Comparison of ENCODE assay signal across 7 mouse cellular contexts in genomic region chr1:46769318-46769717, GRCm38 (mm10).
DNase-seq lines count a peak whose midpoint lies in the region; ATAC-seq and TF ChIP-seq lines count a peak whose summit lies in the region.
"Not testable (repeated sequence)": the region's sequence is repeated elsewhere in the genome, so short reads cannot be mapped to it uniquely, and the experiment has no call there.

No protein-coding gene starts in this region.

- H3K27ac ChIP-seq in forebrain, postnatal 0 days (ENCODE audit: low read depth, low read length); layer of hippocampus, adult 2 months; lung, postnatal 0 days (ENCODE audit: low read length); midbrain, postnatal 0 days (ENCODE audit: low read depth, low read length): not testable (repeated sequence)

- not testable (repeated sequence) for H3K4me2 ChIP-seq in forebrain, postnatal 0 days (ENCODE audit: low read depth); lung, postnatal 0 days (replicated peaks; ENCODE audit: low read depth, low read length); midbrain, postnatal 0 days (ENCODE audit: low read depth, low read length, poor library complexity, severe bottlenecking)

- not testable (repeated sequence) for H3K27me3 ChIP-seq in G1E (ENCODE audit: insufficient read depth, low read length); forebrain, postnatal 0 days (ENCODE audit: insufficient read depth, low read length); lung, postnatal 0 days (replicated peaks; ENCODE audit: insufficient read depth, low read length); midbrain, postnatal 0 days (ENCODE audit: insufficient read depth, low read length)

- H3K36me3 ChIP-seq in G1E (replicated peaks); forebrain, postnatal 0 days (ENCODE audit: insufficient read depth); lung, postnatal 0 days (ENCODE audit: insufficient read depth, low read length); midbrain, postnatal 0 days (ENCODE audit: insufficient read depth, low read length): not testable (repeated sequence)

- not testable (repeated sequence) for TF ChIP-seq CTCF in G1E (IDR thresholded peaks at IDR 0.05; ENCODE audit: low read depth, low read length)
- TF ChIP-seq CTCF in forebrain, postnatal 0 days (IDR thresholded peaks at IDR 0.05; ENCODE audit: low read depth), result 0 out of 2 replicates have a peak, but pooled peaks have one; percentile 9
- peak; percentile 27 for TF ChIP-seq CTCF in layer of hippocampus, adult 2 months (conservative IDR thresholded peaks at IDR 0.05)
- TF ChIP-seq CTCF in lung, postnatal 0 days (IDR thresholded peaks at IDR 0.05), result peak; percentile 34
- TF ChIP-seq CTCF in midbrain, postnatal 0 days (IDR thresholded peaks at IDR 0.05), result 0 out of 2 replicates have a peak, but pooled peaks have one; percentile 17

- not testable (repeated sequence) for TF ChIP-seq EP300 in lung, postnatal 0 days (IDR thresholded peaks at IDR 0.05)

- DNase-seq in CD4-positive, CD25-positive, alpha-beta regulatory T cell, adult 2 months (ENCODE audit: low read depth, low spot score), result peak; percentile 20
- DNase-seq in G1E (ENCODE audit: low spot score); forebrain, postnatal 0 days; layer of hippocampus, adult 2 months (ENCODE audit: low spot score in 2 of 2); lung, postnatal 0 days (ENCODE audit: low spot score); midbrain, postnatal 0 days (ENCODE audit: low spot score): not testable (repeated sequence)
- DNase-seq in embryo, embryonic 10 days (ENCODE audit: low spot score), result peak; percentile 38

- peak; percentile 54; the same call in 1 of the 2 replicates for ATAC-seq in G1E (ENCODE audit: extremely low read depth, insufficient number of reproducible peaks, low FRiP score, poor library complexity, severe bottlenecking)
- ATAC-seq in forebrain, postnatal 0 days; lung, postnatal 0 days; midbrain, postnatal 0 days (ENCODE audit: low FRiP score): not testable (repeated sequence)

- not testable (repeated sequence) for H3K4me1 ChIP-seq in G1E (ENCODE audit: insufficient read depth, low read depth, low read length); forebrain, postnatal 0 days (ENCODE audit: insufficient read depth); lung, postnatal 0 days (ENCODE audit: insufficient read depth, low read depth, low read length); midbrain, postnatal 0 days (ENCODE audit: insufficient read depth, low read length)

- not testable (repeated sequence) for H3K9ac ChIP-seq in forebrain, postnatal 0 days; lung, postnatal 0 days (replicated peaks; ENCODE audit: low read depth); midbrain, postnatal 0 days (replicated peaks; ENCODE audit: low read length, poor library complexity, severe bottlenecking)

- H3K9me3 ChIP-seq in G1E (replicated peaks); forebrain, postnatal 0 days (ENCODE audit: low read length); lung, postnatal 0 days (ENCODE audit: low read length); midbrain, postnatal 0 days (ENCODE audit: low read length): not testable (repeated sequence)

- H3K4me3 ChIP-seq in G1E (ENCODE audit: low read depth, low read length); forebrain, postnatal 0 days (ENCODE audit: low read depth, low read length); layer of hippocampus, adult 2 months; lung, postnatal 0 days (ENCODE audit: low read depth, low read length); midbrain, postnatal 0 days (ENCODE audit: low read depth, low read length): not testable (repeated sequence)
